Mouse (Mus musculus): Measurements from ENCODE around the gene Mmel1. TPM values are rescaled to one million over a fixed set of nuclear protein-coding genes. Genes with fewer than 3 reads are reported as not detected.

The Mmel1 gene
- polyA plus RNA-seq, 1 experiment from 2014 or later: 0.09 TPM

- Histone ChIP-seq H3K4me3 (no peak overlapping the region), H3K4me1 (peaks cover 24% of the 10 kb centered on the region), H3K36me3 (replicated peaks) (no peaks in the 10 kb centered on the region), H3K9me3 (no peaks in the 10 kb centered on the region), H3K27ac (peak overlapping the region; percentile 7; the same call in 1 of the 2 replicates), H3K27me3 (ENCODE audit: poor library complexity, severe bottlenecking) (peaks cover 8% of the 10 kb centered on the region; the same call in 1 of the 2 replicates)
- DNase-seq (ENCODE audit: extremely low spot score, low spot score): no peak
- 60% methylated on average over 8 of the region's 8 CpGs for WGBS
Observed at GRCm38 (mm10) chr4:154936542-154937255, 67.3 kb downstream of the Mmel1 start.

GRCm38 (mm10) chr4:154937746-154938145 is 68.4 kb downstream of the Mmel1 start:
- no peak for DNase-seq (ENCODE audit: extremely low spot score, low spot score)
- H3K27ac ChIP-seq: no peak overlapping the region
- no peaks in the 10 kb centered on the region for H3K9me3 ChIP-seq
- no peak overlapping the region for H3K4me3 ChIP-seq
- WGBS: 77% methylated on average over 1 of the region's 1 CpGs
- peaks cover 8% of the 10 kb centered on the region; the same call in 1 of the 2 replicates for H3K27me3 ChIP-seq (ENCODE audit: poor library complexity, severe bottlenecking)
- peaks cover 24% of the 10 kb centered on the region for H3K4me1 ChIP-seq
- H3K36me3 ChIP-seq (replicated peaks): no peaks in the 10 kb centered on the region

GRCm38 (mm10) chr4:154940156-154940555 is 70.8 kb downstream of the Mmel1 start:
- Histone ChIP-seq H3K4me1 (peaks cover 26% of the 10 kb centered on the region), H3K27ac (no peak overlapping the region), H3K9me3 (no peaks in the 10 kb centered on the region), H3K4me3 (no peak overlapping the region), H3K27me3 (ENCODE audit: poor library complexity, severe bottlenecking) (no peaks in the 10 kb centered on the region), H3K36me3 (replicated peaks) (no peaks in the 10 kb centered on the region)
- 93% methylated on average over 2 of the region's 2 CpGs for WGBS
- no peak for DNase-seq (ENCODE audit: extremely low spot score, low spot score)

- H3K27ac ChIP-seq: no peak overlapping the region
- H3K36me3 ChIP-seq (replicated peaks): no peaks in the 10 kb centered on the region
- WGBS: 90% methylated on average over 5 of the region's 5 CpGs
- no peak overlapping the region for H3K4me3 ChIP-seq
- no peaks in the 10 kb centered on the region for H3K27me3 ChIP-seq (ENCODE audit: poor library complexity, severe bottlenecking)
- no peak for DNase-seq (ENCODE audit: extremely low spot score, low spot score)
- H3K9me3 ChIP-seq: no peaks in the 10 kb centered on the region
- H3K4me1 ChIP-seq: peaks cover 31% of the 10 kb centered on the region
Observed at GRCm38 (mm10) chr4:154941831-154942230, 72.4 kb downstream of the Mmel1 start.

- H3K36me3 ChIP-seq (replicated peaks): no peaks in the 10 kb centered on the region
- no peak for DNase-seq (ENCODE audit: extremely low spot score, low spot score)
- no peaks in the 10 kb centered on the region for H3K27me3 ChIP-seq (ENCODE audit: poor library complexity, severe bottlenecking)
- no peak overlapping the region for H3K27ac ChIP-seq
- no peak overlapping the region for H3K4me3 ChIP-seq
- 90% methylated on average over 10 of the region's 10 CpGs for WGBS
- no peaks in the 10 kb centered on the region for H3K9me3 ChIP-seq
- H3K4me1 ChIP-seq: peaks cover 38% of the 10 kb centered on the region
Observed at GRCm38 (mm10) chr4:154942632-154943322, 73.4 kb downstream of the Mmel1 start.

GRCm38 (mm10) chr4:154943323-154944039 is 74.1 kb downstream of the Mmel1 start:
- peaks cover 43% of the 10 kb centered on the region for H3K4me1 ChIP-seq
- H3K27ac ChIP-seq: peak overlapping the region; percentile 58; the same call in 1 of the 2 replicates
- WGBS: 91% methylated on average over 6 of the region's 6 CpGs
- H3K9me3 ChIP-seq: no peaks in the 10 kb centered on the region
- DNase-seq (ENCODE audit: extremely low spot score, low spot score): no peak
- no peak overlapping the region for H3K4me3 ChIP-seq
- H3K27me3 ChIP-seq (ENCODE audit: poor library complexity, severe bottlenecking): peaks cover 5% of the 10 kb centered on the region; the same call in 1 of the 2 replicates
- no peaks in the 10 kb centered on the region for H3K36me3 ChIP-seq (replicated peaks)

GRCm38 (mm10) chr4:154944121-154944590 is 74.8 kb downstream of the Mmel1 start:
- Histone ChIP-seq H3K36me3 (replicated peaks) (no peaks in the 10 kb centered on the region), H3K27me3 (ENCODE audit: poor library complexity, severe bottlenecking) (peaks cover 11% of the 10 kb centered on the region), H3K27ac (peak overlapping the region; percentile 58; the same call in 1 of the 2 replicates), H3K4me3 (peak overlapping the region; percentile 7; the same call in 1 of the 2 replicates), H3K9me3 (no peaks in the 10 kb centered on the region), H3K4me1 (peaks cover 50% of the 10 kb centered on the region)
- 15% methylated on average over 2 of the region's 2 CpGs for WGBS
- peak; percentile 74 for DNase-seq (ENCODE audit: extremely low spot score, low spot score)

Other genes starting within 250 kb of the Mmel1 start
- 40.1 and 43.1 TPM in 2 replicates for gene Prdm16, start 232.7 kb upstream of the Mmel1 start, polyA plus RNA-seq (2016; fragmentation: Nextera tagmentation; extraction: Ambion mirVana)
- gene Actrt2, start 201.7 kb upstream of the Mmel1 start, polyA plus RNA-seq (2016; fragmentation: Nextera tagmentation; extraction: Ambion mirVana): not detected in 2 replicates
- gene Ttc34, start 32.1 kb upstream of the Mmel1 start, polyA plus RNA-seq (2016; fragmentation: Nextera tagmentation; extraction: Ambion mirVana): 0.58 and 0.61 TPM in 2 replicates
- 36.1 and 36.3 TPM in 2 replicates for gene Fam213b, start 29.6 kb downstream of the Mmel1 start, polyA plus RNA-seq (2016; fragmentation: Nextera tagmentation; extraction: Ambion mirVana)
- gene Tnfrsf14, start 59.0 kb downstream of the Mmel1 start, polyA plus RNA-seq (2016; fragmentation: Nextera tagmentation; extraction: Ambion mirVana): 0.68 and 0.93 TPM in 2 replicates
- 272 and 295 TPM in 2 replicates for gene Hes5, start 91.3 kb downstream of the Mmel1 start, polyA plus RNA-seq (2016; fragmentation: Nextera tagmentation; extraction: Ambion mirVana)
- gene Pank4, start 94.5 kb downstream of the Mmel1 start, polyA plus RNA-seq (2016; fragmentation: Nextera tagmentation; extraction: Ambion mirVana): 46.8 and 51.8 TPM in 2 replicates
- 0.43 and 0.64 TPM in 2 replicates for gene Plch2, start 187.2 kb downstream of the Mmel1 start, polyA plus RNA-seq (2016; fragmentation: Nextera tagmentation; extraction: Ambion mirVana)
- gene Pex10, start 197.4 kb downstream of the Mmel1 start, polyA plus RNA-seq (2016; fragmentation: Nextera tagmentation; extraction: Ambion mirVana): 22.2 TPM in 2 replicates
- gene Rer1, start 216.8 kb downstream of the Mmel1 start, polyA plus RNA-seq (2016; fragmentation: Nextera tagmentation; extraction: Ambion mirVana): 133 and 137 TPM in 2 replicates
- 4.5 and 6.8 TPM in 2 replicates for gene Morn1, start 217.0 kb downstream of the Mmel1 start, polyA plus RNA-seq (2016; fragmentation: Nextera tagmentation; extraction: Ambion mirVana)